26 mouse cellular contexts compared by ENCODE assay signal in the genomic region with DNA sequence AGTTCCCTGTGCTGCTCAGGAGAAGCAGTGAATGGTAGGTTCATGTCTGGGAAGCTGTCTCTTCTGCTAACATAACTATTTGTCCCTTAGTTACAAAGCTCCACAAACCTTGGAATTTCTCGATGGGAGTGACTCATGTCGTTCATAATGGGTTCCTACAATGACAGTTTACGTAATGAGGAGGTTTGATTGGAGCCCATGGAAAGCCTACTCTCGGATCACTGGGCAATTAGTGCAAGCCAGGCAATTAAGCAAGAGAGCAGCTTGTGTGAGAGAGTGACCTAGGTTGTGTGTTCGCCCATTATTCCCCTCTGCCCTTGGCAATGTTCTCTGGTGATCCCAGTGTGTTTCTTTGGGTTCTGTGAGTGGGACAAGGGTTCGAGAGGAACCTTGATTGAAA. TPM values are rescaled to one million over a fixed set of nuclear protein-coding genes. Genes with fewer than 3 reads are reported as not detected.
"Had no signal": no experiment of that assay in that cellular context is flagged by ENCODE, and none has a peak within 500 bp of the region (broad histone marks: within the 10 kb centered on the region; RNA-seq: fewer than 3 reads in every experiment).

No protein-coding gene starts in this region.

- H3K4me3 ChIP-seq: layer of hippocampus, adult 2 months; left cerebral cortex, adult 2 months; liver, embryonic 13.5 days; midbrain, embryonic 12.5 days; midbrain, embryonic 15.5 days; neural tube, embryonic 12.5 days; neural tube, embryonic 15.5 days had no signal

- DNase-seq: layer of hippocampus, adult 9-11 months; liver, embryonic 13.5 days; lung, adult 2 months; lung, postnatal 14 days; right cerebral cortex, adult 18-20 months; right cerebral cortex, postnatal 14 days; spleen, adult 18-20 months; thymus, adult 18-20 months; thymus, postnatal 36 days had no signal

- H3K27ac ChIP-seq: kidney, postnatal 0 days; layer of hippocampus, adult 2 months; left cerebral cortex, adult 2 months; liver, embryonic 13.5 days; midbrain, embryonic 12.5 days; midbrain, embryonic 15.5 days; neural tube, embryonic 12.5 days; neural tube, embryonic 15.5 days had no signal

- H3K9ac ChIP-seq: liver, embryonic 13.5 days; midbrain, embryonic 12.5 days; midbrain, embryonic 15.5 days; neural tube, embryonic 12.5 days; neural tube, embryonic 15.5 days had no signal

- H3K4me2 ChIP-seq: liver, embryonic 13.5 days; midbrain, embryonic 12.5 days; midbrain, embryonic 15.5 days; neural tube, embryonic 12.5 days; neural tube, embryonic 15.5 days had no signal

- ATAC-seq: midbrain, embryonic 15.5 days had no signal

- H3K27me3 ChIP-seq: liver, embryonic 13.5 days; midbrain, embryonic 12.5 days; midbrain, embryonic 15.5 days; neural tube, embryonic 12.5 days; neural tube, embryonic 15.5 days had no signal

- H3K9me3 ChIP-seq: midbrain, embryonic 12.5 days; midbrain, embryonic 15.5 days; neural tube, embryonic 12.5 days; neural tube, embryonic 15.5 days had no signal

RNA-seq across cellular contexts. Expression of a gene that starts 6.4 kb away (rescaled TPM):
- polyA plus RNA-seq: kidney, embryonic 14.5 days; kidney, postnatal 0 days; large intestine, adult 2 months; midbrain, embryonic 12.5 days had no signal

RNA-seq across cellular contexts. Expression of a gene that starts 47.2 kb away (rescaled TPM):
- total RNA-seq: layer of hippocampus, adult 2 months; layer of hippocampus, postnatal 25 days; left cerebral cortex, adult 2 months; left cerebral cortex, postnatal 10 days; left cerebral cortex, postnatal 36 days; liver, adult 2 months; megakaryocyte progenitor cell, adult 5-6 weeks had no signal
- polyA plus RNA-seq: kidney, embryonic 14.5 days; kidney, postnatal 0 days; large intestine, adult 2 months; limb, embryonic 11.5 days; liver, adult 2 months; liver, embryonic 13.5 days; liver, embryonic 16.5 days; lung, embryonic 16.5 days; midbrain, embryonic 12.5 days; midbrain, embryonic 15.5 days; neural tube, embryonic 12.5 days; neural tube, embryonic 15.5 days had no signal
